Mouse (Mus musculus): ENCODE data around the gene Tecr. TPM values are rescaled to one million over a fixed set of nuclear protein-coding genes. Genes with fewer than 3 reads are reported as not detected.
A peak's percentile ranks its signal among the peaks of the same experiment; 100 is the strongest.

Gene Tecr
- polyA plus RNA-seq, 1 experiment from 2014 or later, result 438 TPM

GRCm38 (mm10) chr8:83594167-83595049 lies 13.4 kb downstream of the Tecr start:
- WGBS, result under 1% methylated on average over 43 of the region's 43 CpGs
- peak; percentile 99 for ATAC-seq (ENCODE audit: extremely low read depth, insufficient number of reproducible peaks, low FRiP score, low TSS enrichment)
- Histone ChIP-seq H3K27ac (replicated peaks) (peak overlapping the region; percentile 94), H3K4me1 (peaks cover 27% of the 10 kb centered on the region), H3K9me3 (no peaks in the 10 kb centered on the region), H3K4me3 (peak overlapping the region; percentile 84), H3K36me3 (peaks cover 17% of the 10 kb centered on the region), H3K4me2 (peak overlapping the region; percentile 87), H3K27me3 (replicated peaks) (no peaks in the 10 kb centered on the region), H3K9ac (peak overlapping the region; percentile 94)

DNA sequence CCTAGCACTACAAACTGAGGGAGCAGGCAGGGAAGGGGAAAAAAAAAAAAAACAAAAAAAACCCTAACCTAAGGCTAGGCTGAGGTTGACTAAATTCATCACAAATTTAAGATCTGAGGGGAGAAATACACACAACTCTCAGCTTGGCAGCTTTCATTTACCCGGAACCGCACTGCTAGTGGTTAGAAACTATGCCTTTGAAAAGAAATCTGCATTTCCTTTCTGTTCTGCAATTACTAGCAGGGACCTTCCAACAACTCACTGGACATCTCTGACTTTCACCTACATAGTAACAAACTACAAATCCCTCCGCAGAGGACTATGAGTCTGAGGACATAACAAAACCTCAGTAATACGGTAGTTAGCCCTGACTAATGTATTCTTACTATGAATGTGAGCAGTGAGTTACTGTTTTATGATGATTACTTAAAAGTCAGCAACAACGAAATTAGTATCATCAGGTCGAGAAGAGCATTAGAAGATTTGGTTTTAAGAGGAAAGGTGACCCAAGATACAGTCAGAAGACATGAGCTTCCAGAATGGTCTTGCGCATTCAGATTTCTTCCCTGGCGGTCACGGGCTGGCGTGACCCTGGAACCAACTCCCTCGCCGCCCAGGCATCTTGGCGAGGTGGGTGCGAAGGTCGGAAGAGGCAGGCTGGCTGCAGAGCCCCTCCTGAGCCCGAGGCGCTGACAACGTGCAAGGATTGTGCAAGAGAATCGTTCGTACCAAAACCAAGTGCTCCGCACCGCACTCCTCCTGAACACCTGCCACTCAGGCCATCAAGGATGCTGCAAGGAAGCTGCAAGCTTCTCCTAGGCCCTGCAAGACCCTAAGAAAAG lies 14.2 kb downstream of the Tecr start:
- 5% methylated on average over 22 of the region's 22 CpGs for WGBS
- no peak for ATAC-seq (ENCODE audit: extremely low read depth, insufficient number of reproducible peaks, low FRiP score, low TSS enrichment)

GRCm38 (mm10) chr8:83592682-83593081 lies 15.1 kb downstream of the Tecr start:
- peak overlapping the region; percentile 94 for H3K9ac ChIP-seq
- H3K27me3 ChIP-seq (replicated peaks), result no peaks in the 10 kb centered on the region
- no peak overlapping the region for H3K27ac ChIP-seq (replicated peaks)
- no peak for ATAC-seq (ENCODE audit: extremely low read depth, insufficient number of reproducible peaks, low FRiP score, low TSS enrichment)
- peak overlapping the region; percentile 87 for H3K4me2 ChIP-seq
- H3K4me3 ChIP-seq, result peak overlapping the region; percentile 84
- peaks cover 40% of the 10 kb centered on the region for H3K4me1 ChIP-seq
- WGBS, result 80% methylated on average over 3 of the region's 3 CpGs
- H3K9me3 ChIP-seq, result no peaks in the 10 kb centered on the region
- peaks cover 29% of the 10 kb centered on the region for H3K36me3 ChIP-seq

More for the DNA sequence above, 14.2 kb downstream of the Tecr start:
- peak overlapping the region; percentile 84 for H3K4me3 ChIP-seq
- H3K4me1 ChIP-seq, result peaks cover 32% of the 10 kb centered on the region
- H3K9ac ChIP-seq, result peak overlapping the region; percentile 94
- H3K27ac ChIP-seq (replicated peaks), result peak overlapping the region; percentile 88
- H3K4me2 ChIP-seq, result peak overlapping the region; percentile 87
- H3K27me3 ChIP-seq (replicated peaks), result no peaks in the 10 kb centered on the region
- peaks cover 25% of the 10 kb centered on the region for H3K36me3 ChIP-seq
- H3K9me3 ChIP-seq, result no peaks in the 10 kb centered on the region

GRCm38 (mm10) chr8:83590488-83591023 lies 17.2 kb downstream of the Tecr start:
- WGBS, result 79% methylated on average over 7 of the region's 7 CpGs
- H3K27me3 ChIP-seq (replicated peaks), result no peaks in the 10 kb centered on the region
- no peak overlapping the region for H3K4me3 ChIP-seq
- peaks cover 36% of the 10 kb centered on the region for H3K36me3 ChIP-seq
- H3K4me1 ChIP-seq, result peaks cover 49% of the 10 kb centered on the region
- 0 out of 2 replicates have a peak overlapping the region, but pooled peaks have one; percentile 7 for H3K9ac ChIP-seq
- no peak for ATAC-seq (ENCODE audit: extremely low read depth, insufficient number of reproducible peaks, low FRiP score, low TSS enrichment)
- H3K27ac ChIP-seq (replicated peaks), result no peak overlapping the region
- H3K9me3 ChIP-seq, result no peaks in the 10 kb centered on the region
- no peak overlapping the region for H3K4me2 ChIP-seq

DNA sequence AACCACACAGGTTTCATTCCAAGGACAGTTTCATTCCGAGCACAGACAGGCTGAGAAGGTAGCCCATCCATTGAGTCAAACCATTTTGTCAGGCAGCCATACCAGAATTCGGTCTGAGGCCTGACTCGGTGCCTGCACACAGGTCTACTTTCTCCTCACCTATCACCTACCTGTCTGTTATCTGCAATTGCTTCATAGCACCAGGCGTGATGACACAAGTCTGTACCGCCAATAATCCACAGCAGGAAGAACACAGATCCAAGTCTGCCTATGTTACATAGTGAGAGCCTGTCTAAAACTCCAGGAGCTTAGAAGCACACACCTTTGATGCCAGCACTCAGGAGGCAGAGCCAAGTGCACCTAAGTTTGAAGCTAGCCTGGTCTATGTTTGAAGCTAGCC lies 18.9 kb downstream of the Tecr start:
- no peak overlapping the region for H3K27ac ChIP-seq (replicated peaks)
- H3K9ac ChIP-seq, result no peak overlapping the region
- no peak for ATAC-seq (ENCODE audit: extremely low read depth, insufficient number of reproducible peaks, low FRiP score, low TSS enrichment)
- peaks cover 58% of the 10 kb centered on the region for H3K4me1 ChIP-seq
- H3K27me3 ChIP-seq (replicated peaks), result no peaks in the 10 kb centered on the region
- 92% methylated on average over 5 of the region's 5 CpGs for WGBS
- no peak overlapping the region for H3K4me3 ChIP-seq
- peaks cover 48% of the 10 kb centered on the region for H3K36me3 ChIP-seq
- H3K9me3 ChIP-seq, result no peaks in the 10 kb centered on the region
- H3K4me2 ChIP-seq, result no peak overlapping the region

DNA sequence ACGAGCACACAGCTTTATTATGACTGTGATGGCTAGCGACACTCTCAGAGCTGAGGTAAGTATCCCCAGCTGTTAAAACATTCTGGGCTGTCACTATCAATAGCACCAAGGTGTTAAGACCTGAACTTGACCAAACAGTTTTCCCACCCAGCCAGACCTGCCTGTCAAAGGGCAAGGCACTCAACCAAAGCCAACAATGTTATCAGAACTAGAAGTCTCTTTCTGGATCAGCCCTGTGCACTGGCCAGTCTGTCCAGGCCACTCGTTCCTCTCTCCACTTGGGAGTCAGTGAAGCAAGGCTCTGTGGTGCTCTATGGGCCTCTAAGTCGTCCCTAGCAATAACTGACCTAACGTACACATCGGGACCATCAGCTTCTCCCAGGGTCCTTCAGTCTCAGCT lies 20.1 kb downstream of the Tecr start:
- no peak overlapping the region for H3K4me3 ChIP-seq
- H3K36me3 ChIP-seq, result peaks cover 55% of the 10 kb centered on the region
- no peaks in the 10 kb centered on the region for H3K9me3 ChIP-seq
- no peaks in the 10 kb centered on the region for H3K27me3 ChIP-seq (replicated peaks)
- whole genome bisulfite sequencing, result 66% methylated on average over 6 of the region's 6 CpGs
- no peak overlapping the region for H3K4me2 ChIP-seq
- H3K4me1 ChIP-seq, result peaks cover 54% of the 10 kb centered on the region
- no peak overlapping the region for H3K27ac ChIP-seq (replicated peaks)
- no peak overlapping the region for H3K9ac ChIP-seq
- ATAC-seq (ENCODE audit: extremely low read depth, insufficient number of reproducible peaks, low FRiP score, low TSS enrichment), result no peak

DNA sequence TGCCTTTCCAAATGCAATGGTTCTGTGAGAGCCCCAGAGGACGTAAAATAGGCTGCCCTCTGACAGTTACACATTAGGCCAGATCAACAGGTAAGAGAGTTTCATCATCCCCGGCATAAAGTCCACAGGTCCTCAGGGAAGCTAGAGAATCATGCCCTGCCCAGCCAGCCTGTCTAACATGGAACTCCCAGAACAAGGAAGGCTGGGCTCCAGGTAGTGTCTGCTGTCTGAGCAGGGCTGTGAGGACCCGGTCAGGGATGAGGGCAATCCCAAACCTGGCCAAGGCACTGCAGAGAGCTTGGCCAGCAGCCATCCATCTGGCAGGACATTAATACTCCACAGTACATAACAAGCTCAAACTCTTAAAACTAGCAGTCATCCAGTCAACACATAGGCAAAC lies 22.4 kb downstream of the Tecr start:
- Histone ChIP-seq H3K27ac (replicated peaks) (no peak overlapping the region), H3K9ac (peak overlapping the region; percentile 30; the same call in 1 of the 2 replicates), H3K27me3 (replicated peaks) (no peaks in the 10 kb centered on the region), H3K4me3 (no peak overlapping the region), H3K36me3 (peaks cover 52% of the 10 kb centered on the region), H3K9me3 (no peaks in the 10 kb centered on the region), H3K4me1 (peaks cover 58% of the 10 kb centered on the region), H3K4me2 (no peak overlapping the region)
- WGBS, result 74% methylated on average over 3 of the region's 3 CpGs
- ATAC-seq (ENCODE audit: extremely low read depth, insufficient number of reproducible peaks, low FRiP score, low TSS enrichment), result no peak

DNA sequence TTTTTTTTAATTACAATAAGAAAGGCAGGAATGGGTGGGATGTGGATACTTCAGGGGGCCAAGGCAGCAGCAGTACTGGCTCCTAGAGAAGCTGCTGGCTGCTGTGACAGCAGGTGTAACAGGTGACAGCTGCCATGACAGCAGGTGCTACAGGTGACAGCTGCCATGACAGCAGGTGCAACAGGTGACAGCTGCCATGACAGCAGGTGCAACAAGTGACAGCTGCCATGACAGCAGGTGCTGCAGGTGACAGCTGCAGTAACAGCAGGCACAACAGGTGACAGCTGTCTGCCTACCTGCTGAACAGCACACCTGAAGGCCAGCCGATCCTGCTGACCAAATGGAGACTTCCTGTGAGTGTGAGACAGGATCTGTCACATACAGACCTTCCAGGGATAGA lies 23.0 kb downstream of the Tecr start:
- H3K27ac ChIP-seq (replicated peaks), result no peak overlapping the region

GRCm38 (mm10) chr8:83583236-83583635 lies 24.5 kb downstream of the Tecr start:
- H3K4me1 ChIP-seq, result peaks cover 67% of the 10 kb centered on the region
- no peak overlapping the region for H3K27ac ChIP-seq (replicated peaks)

More for the DNA sequence above, 23.0 kb downstream of the Tecr start:
- Histone ChIP-seq H3K4me3 (no peak overlapping the region), H3K27me3 (replicated peaks) (no peaks in the 10 kb centered on the region), H3K4me1 (peaks cover 60% of the 10 kb centered on the region), H3K9me3 (no peaks in the 10 kb centered on the region), H3K36me3 (peaks cover 50% of the 10 kb centered on the region), H3K4me2 (no peak overlapping the region), H3K9ac (no peak overlapping the region)
- no peak for ATAC-seq (ENCODE audit: extremely low read depth, insufficient number of reproducible peaks, low FRiP score, low TSS enrichment)
- WGBS, result 86% methylated on average over 1 of the region's 1 CpGs

DNA sequence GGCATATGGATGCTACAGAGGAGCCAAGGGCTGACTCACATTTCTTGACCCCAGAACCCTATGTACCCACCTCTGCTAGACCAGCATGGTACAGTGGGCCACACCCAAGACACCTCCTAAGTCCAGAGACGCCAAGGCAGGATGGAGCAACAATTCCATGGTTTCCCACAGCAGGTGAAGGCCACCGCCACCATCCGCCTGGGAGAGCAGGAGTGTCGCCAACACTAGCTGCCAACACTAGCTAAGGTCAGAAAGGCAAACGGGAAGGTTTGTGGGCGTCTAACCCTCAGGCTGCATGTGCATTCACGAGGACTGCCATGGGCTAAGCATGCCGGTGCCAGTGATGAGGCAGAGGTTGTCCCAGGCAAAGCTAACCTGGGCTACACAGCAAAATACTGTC lies 25.5 kb downstream of the Tecr start:
- no peak for ATAC-seq (ENCODE audit: extremely low read depth, insufficient number of reproducible peaks, low FRiP score, low TSS enrichment)
- no peak overlapping the region for H3K9ac ChIP-seq
- H3K36me3 ChIP-seq, result peaks cover 34% of the 10 kb centered on the region
- H3K4me1 ChIP-seq, result peaks cover 66% of the 10 kb centered on the region
- no peak overlapping the region for H3K4me2 ChIP-seq
- WGBS, result 85% methylated on average over 8 of the region's 8 CpGs
- no peak overlapping the region for H3K27ac ChIP-seq (replicated peaks)
- H3K4me3 ChIP-seq, result no peak overlapping the region
- H3K27me3 ChIP-seq (replicated peaks), result no peaks in the 10 kb centered on the region
- H3K9me3 ChIP-seq, result no peaks in the 10 kb centered on the region

More at GRCm38 (mm10) chr8:83583236-83583635, 24.5 kb downstream of the Tecr start:
- ATAC-seq (ENCODE audit: extremely low read depth, insufficient number of reproducible peaks, low FRiP score, low TSS enrichment), result no peak
- H3K9ac ChIP-seq, result peak overlapping the region; percentile 8; the same call in 1 of the 2 replicates
- 89% methylated on average over 15 of the region's 15 CpGs for WGBS
- H3K4me2 ChIP-seq, result no peak overlapping the region
- no peaks in the 10 kb centered on the region for H3K27me3 ChIP-seq (replicated peaks)
- H3K9me3 ChIP-seq, result no peaks in the 10 kb centered on the region
- peaks cover 36% of the 10 kb centered on the region for H3K36me3 ChIP-seq
- H3K4me3 ChIP-seq, result no peak overlapping the region

GRCm38 (mm10) chr8:83580826-83581225 lies 26.9 kb downstream of the Tecr start:
- peaks cover 30% of the 10 kb centered on the region for H3K36me3 ChIP-seq
- H3K4me2 ChIP-seq, result no peak overlapping the region
- WGBS, result 82% methylated on average over 8 of the region's 8 CpGs
- H3K4me3 ChIP-seq, result no peak overlapping the region
- H3K27ac ChIP-seq (replicated peaks), result no peak overlapping the region
- H3K27me3 ChIP-seq (replicated peaks), result no peaks in the 10 kb centered on the region
- H3K4me1 ChIP-seq, result peaks cover 76% of the 10 kb centered on the region
- H3K9me3 ChIP-seq, result no peaks in the 10 kb centered on the region
- no peak overlapping the region; the same call in 1 of the 2 replicates for H3K9ac ChIP-seq
- ATAC-seq (ENCODE audit: extremely low read depth, insufficient number of reproducible peaks, low FRiP score, low TSS enrichment), result no peak

Measured in heart, embryonic 13.5 days (tissue).